Mouse (Mus musculus) ES-E14 (cell line): ENCODE data around the gene Dscam.

ENCODE experiments used
- CHD2 ChIP-seq: IDR thresholded peaks from 2 replicates; pipeline ENCODE4 v1.6.1; 2014; ENCODE audit warnings: mild to moderate bottlenecking, low read depth, low read length, inconsistent platforms
- ZC3H11A ChIP-seq: IDR thresholded peaks from 2 replicates; pipeline ENCODE4 v1.6.1; 2012; ENCODE audit warnings: low read depth, mild to moderate bottlenecking, inconsistent platforms, low read length, borderline replicate concordance

DNA sequence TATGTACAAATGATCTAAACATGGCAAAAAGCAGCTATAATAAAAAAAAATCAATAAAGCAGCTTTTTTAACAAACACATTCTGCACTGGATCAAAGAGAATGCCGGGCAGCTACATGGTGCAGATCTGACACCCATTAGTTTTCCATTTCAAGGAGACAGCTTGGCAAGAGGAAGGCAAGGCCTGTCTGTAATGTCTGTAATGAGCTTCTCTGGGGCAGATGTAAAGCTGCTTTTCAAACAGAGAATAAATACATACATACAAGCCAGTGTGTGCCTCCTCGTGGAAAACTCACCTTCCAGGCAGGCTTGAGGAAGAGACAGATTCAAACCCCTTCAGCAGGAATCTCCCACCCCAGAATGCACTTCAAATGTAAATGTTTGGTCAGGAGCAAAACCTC lies 167.7 kb downstream of the Dscam start:
- no peak for TF ChIP-seq ZC3H11A
- TF ChIP-seq CHD2: no peak
